Mouse (Mus musculus) limb, embryonic 14.5 days (tissue): ENCODE data around the gene Pcca. TPM values are rescaled to one million over a fixed set of nuclear protein-coding genes. Genes with fewer than 3 reads are reported as not detected.
A peak's percentile ranks its signal among the peaks of the same experiment; 100 is the strongest.

Source experiments
- ATAC-seq: fragments of 200-750 bp; cut with Nextera tagmentation; 2 replicates; pipeline ENCODE4 v1.8.0; 2017; ENCODE audit warnings: low read depth, moderate number of reproducible peaks, moderate TSS enrichment; ENCODE audit not compliant: low FRiP score
- DNase-seq: peaks from one replicate; pipeline ENCODE4 v3.0.0-alpha.2; 2015; ENCODE audit warnings: low spot score
- H3K27ac ChIP-seq: fragments of 300-500 bp; sonication (generic); replicated peaks from 2 replicates; pipeline ENCODE4 v1.5.1; 2014; ENCODE audit warnings: low read depth, mild to moderate bottlenecking, low read length, moderate library complexity, mixed read lengths
- H3K27me3 ChIP-seq: fragments of 300-500 bp; sonication (generic); 2 replicates; pipeline ENCODE4 v1.6.1; 2014; ENCODE audit warnings: low read length, mixed read lengths; ENCODE audit not compliant: control insufficient read depth, insufficient read depth
- H3K36me3 ChIP-seq: fragments of 300-500 bp; sonication (generic); 2 replicates; pipeline ENCODE4 v1.6.1; 2014; ENCODE audit warnings: mild to moderate bottlenecking, low read length, moderate library complexity, mixed read lengths; ENCODE audit not compliant: control insufficient read depth, insufficient read depth
- H3K4me1 ChIP-seq: fragments of 300-500 bp; sonication (generic); 2 replicates; pipeline ENCODE4 v1.6.1; 2014; ENCODE audit warnings: antibody characterized with exemption, low read length, mixed read lengths; ENCODE audit not compliant: control insufficient read depth, insufficient read depth
- H3K4me2 ChIP-seq: fragments of 300-500 bp; sonication (generic); replicated peaks from 2 replicates; pipeline ENCODE4 v1.6.1; 2014; ENCODE audit warnings: low read depth, mild to moderate bottlenecking, low read length, moderate library complexity; ENCODE audit not compliant: severe bottlenecking
- H3K4me3 ChIP-seq: fragments of 300-500 bp; sonication (generic); replicated peaks from 2 replicates; pipeline ENCODE4 v1.5.1; 2014; ENCODE audit warnings: low read length
- H3K9ac ChIP-seq: fragments of 300-500 bp; sonication (generic); 2 replicates; pipeline ENCODE4 v1.6.1; 2014; ENCODE audit warnings: mild to moderate bottlenecking, low read depth, low read length, moderate library complexity; ENCODE audit not compliant: severe bottlenecking
- H3K9me3 ChIP-seq: fragments of 300-500 bp; sonication (generic); 2 replicates; pipeline ENCODE4 v1.6.1; 2016; ENCODE audit warnings: low read length; ENCODE audit not compliant: control insufficient read depth
- POLR2A ChIP-seq: fragments of 200-500 bp; IDR thresholded peaks from 2 replicates; pipeline ENCODE4 v1.8.0; 2012; ENCODE audit warnings: inconsistent platforms, mild to moderate bottlenecking, moderate library complexity, borderline replicate concordance; ENCODE audit not compliant: insufficient read depth, insufficient read length; ENCODE audit errors: extremely low read depth
- WGBS: fragments of 180-500 bp; shearing (Covaris S2); extraction: QIAGEN DNeasy Blood & Tissue Kit; methylation state at CpG from one replicate; pipeline ENCODE4 v1.1.7; 2014; 5-methylcytosine and 5-hydroxymethylcytosine counted together
- polyA plus RNA-seq, 2 experiments: library from polyadenylated mRNA; depleted of rRNA in 1 of 2; stranded (reverse) in 1 of 2; unstranded in 1 of 2; fragments of >200 nt; fragmentation: Nextera tagmentation in 1 of 2; extraction: Ambion mirVana in 1 of 2; gene quantifications; 2 replicates each; pipeline versions ENCODE4 v1.2.1 to v1.2.3; 2012 to 2014

Pcca gene
- polyA plus RNA-seq (2012; rRNA removed), result 11.4 and 15.7 TPM in 2 replicates
- polyA plus RNA-seq (2014; fragmentation: Nextera tagmentation; extraction: Ambion mirVana), result 17.3 and 18.1 TPM in 2 replicates

DNA sequence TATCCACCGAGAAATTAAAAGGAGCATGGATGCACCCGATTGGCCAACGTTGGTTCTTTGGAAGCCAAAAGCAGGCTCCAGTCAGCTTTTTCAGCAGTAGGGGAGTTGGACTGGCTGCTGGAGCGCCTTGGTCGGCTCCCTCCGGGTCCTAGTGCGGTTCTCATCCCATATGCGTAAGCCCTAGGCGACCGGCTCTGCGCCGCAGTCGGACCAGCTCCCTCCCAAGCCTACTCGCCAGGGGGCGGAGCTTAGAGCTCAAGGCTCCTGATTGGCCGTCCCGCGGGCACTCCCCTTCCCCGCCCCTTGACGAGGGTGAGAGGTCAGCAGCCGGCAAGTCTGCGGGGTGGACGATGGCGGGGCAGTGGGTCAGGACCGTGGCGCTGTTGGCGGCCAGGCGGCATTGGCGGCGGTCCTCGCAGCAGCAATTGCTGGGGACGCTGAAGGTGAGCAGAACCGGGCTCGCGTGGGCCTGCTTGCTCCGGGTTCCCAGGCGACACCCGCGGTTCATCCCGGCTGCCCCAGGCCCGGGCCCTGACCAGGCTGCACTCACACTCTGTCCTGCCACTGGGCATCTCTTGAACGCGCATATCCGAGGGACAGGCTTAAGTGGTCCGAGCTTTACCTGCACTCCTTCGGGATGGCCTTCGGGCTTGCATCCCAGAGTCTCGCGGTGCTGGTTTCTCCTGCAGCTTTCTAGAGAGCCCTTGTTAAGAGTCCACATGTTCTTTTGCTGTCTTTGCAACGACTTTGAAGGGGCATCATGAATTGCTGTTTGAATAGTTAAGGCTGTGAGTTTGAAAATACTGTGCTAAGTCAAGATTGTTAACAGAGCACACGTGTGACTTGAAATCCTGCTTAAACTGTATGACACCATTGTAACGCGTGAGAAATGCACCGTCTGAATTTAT lies at the start of gene Pcca:
Pcca (plus strand) TSS at position 308 of the 908 bp plus-strand sequence.
- Histone ChIP-seq H3K27ac (peak within 1 kb of the TSS; percentile 33; the same call in 1 of the 2 replicates), H3K9ac (peak within 1 kb of the TSS; percentile 69), H3K27me3 (no peaks in the 10 kb centered on the region), H3K36me3 (no peaks in the 10 kb centered on the region), H3K4me3 (peak within 1 kb of the TSS; percentile 73), H3K9me3 (no peaks in the 10 kb centered on the region), H3K4me2 (peak within 1 kb of the TSS; percentile 76), H3K4me1 (0 out of 2 replicates have a peak, but pooled peaks cover 2% of the 10 kb centered on the region)
- WGBS, result under 1% methylated on average over 54 of the region's 54 CpGs
- DNase-seq (peak; percentile 93), ATAC-seq (peak; percentile 100)
- 0 out of 2 replicates have a peak, but pooled peaks have one; percentile 9 for TF ChIP-seq POLR2A

GRCm38 (mm10) chr14:122484458-122484843 lies 49.7 kb upstream of the Pcca start:
- no peak overlapping the region for H3K4me3 ChIP-seq
- no peak for DNase-seq
- H3K9ac ChIP-seq, result no peak overlapping the region
- no peaks in the 10 kb centered on the region for H3K4me1 ChIP-seq
- no peaks in the 10 kb centered on the region for H3K36me3 ChIP-seq
- H3K27ac ChIP-seq, result no peak overlapping the region
- TF ChIP-seq POLR2A, result no peak
- H3K27me3 ChIP-seq, result peaks cover 78% of the 10 kb centered on the region
- no peaks in the 10 kb centered on the region for H3K9me3 ChIP-seq
- 42% methylated on average over 2 of the region's 4 CpGs for WGBS
- 0 out of 2 replicates have a peak overlapping the region, but pooled peaks have one; percentile 32 for H3K4me2 ChIP-seq
- no peak for ATAC-seq

- no peaks in the 10 kb centered on the region for H3K4me1 ChIP-seq
- H3K4me2 ChIP-seq, result peak overlapping the region; percentile 32
- no peak for ATAC-seq
- 0 out of 2 replicates have a peak overlapping the region, but pooled peaks have one; percentile 5 for H3K4me3 ChIP-seq
- WGBS, result 3% methylated on average over 24 of the region's 24 CpGs
- peaks cover 84% of the 10 kb centered on the region for H3K27me3 ChIP-seq
- DNase-seq, result no peak
- no peaks in the 10 kb centered on the region for H3K9me3 ChIP-seq
- no peaks in the 10 kb centered on the region for H3K36me3 ChIP-seq
- no peak overlapping the region for H3K27ac ChIP-seq
- H3K9ac ChIP-seq, result no peak overlapping the region
- TF ChIP-seq POLR2A, result no peak
These were observed 49.1 kb upstream of the Pcca start for GRCm38 (mm10) chr14:122484844-122485551.

DNA sequence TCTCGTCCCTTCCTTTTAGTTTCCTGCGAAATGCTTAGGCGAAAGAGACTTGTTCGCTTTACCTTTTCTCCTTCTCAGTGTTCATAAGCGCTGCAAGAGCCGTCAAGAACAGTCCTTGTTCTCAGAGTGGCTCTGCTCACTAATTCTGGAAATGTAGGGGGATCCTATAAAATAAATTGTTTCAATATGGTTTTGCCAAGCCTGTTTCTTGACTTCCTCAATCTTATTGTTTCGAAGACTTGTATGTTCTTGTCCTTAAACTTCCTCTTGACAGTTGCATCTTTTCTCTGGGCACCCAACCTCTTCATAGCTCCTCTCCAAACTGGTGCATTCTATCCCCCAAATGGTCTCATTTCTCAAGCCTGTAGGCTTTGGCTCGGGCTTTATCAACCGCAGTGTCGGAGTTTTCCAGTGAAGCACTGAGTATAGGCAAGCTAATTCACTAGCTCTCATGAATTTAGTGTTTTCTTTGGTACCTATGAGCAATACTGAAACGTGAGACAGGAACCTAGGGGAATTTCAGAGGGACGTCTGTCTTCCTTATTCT lies 48.4 kb upstream of the Pcca start:
- 1% methylated on average over 12 of the region's 12 CpGs for WGBS
- no peak for ATAC-seq
- Histone ChIP-seq H3K4me3 (0 out of 2 replicates have a peak overlapping the region, but pooled peaks have one; percentile 5), H3K9me3 (no peaks in the 10 kb centered on the region), H3K4me2 (peak overlapping the region; percentile 32; the same call in 1 of the 2 replicates), H3K27ac (no peak overlapping the region), H3K4me1 (peaks cover 5% of the 10 kb centered on the region; the same call in 1 of the 2 replicates), H3K36me3 (no peaks in the 10 kb centered on the region), H3K27me3 (peaks cover 87% of the 10 kb centered on the region), H3K9ac (no peak overlapping the region)
- DNase-seq, result no peak
- no peak for TF ChIP-seq POLR2A

DNA sequence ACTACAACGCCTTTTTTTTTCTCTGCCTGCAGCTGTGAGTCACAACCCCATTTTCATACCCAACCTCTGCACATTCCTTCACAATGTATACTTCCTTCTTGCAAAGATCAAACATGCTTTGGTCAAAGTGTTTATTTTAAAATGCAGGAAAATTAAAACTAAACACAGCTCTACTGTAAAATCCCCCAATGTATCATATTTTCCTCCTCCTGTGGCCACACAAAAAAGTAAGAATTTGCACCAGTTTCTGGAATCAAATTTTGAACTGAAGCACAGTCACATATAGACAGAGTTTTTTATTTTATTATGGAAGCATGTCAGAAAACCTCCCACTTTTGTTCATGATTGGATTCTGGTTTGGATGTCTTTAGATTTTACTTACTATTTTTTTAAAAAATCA lies 47.5 kb upstream of the Pcca start:
- WGBS, result 7% methylated on average over 1 of the region's 1 CpGs
- no peak overlapping the region for H3K4me2 ChIP-seq
- H3K9ac ChIP-seq, result no peak overlapping the region
- peaks cover 87% of the 10 kb centered on the region for H3K27me3 ChIP-seq
- H3K36me3 ChIP-seq, result no peaks in the 10 kb centered on the region
- ATAC-seq (no peak), DNase-seq (no peak)
- no peak overlapping the region for H3K4me3 ChIP-seq
- no peak overlapping the region for H3K27ac ChIP-seq
- no peak for TF ChIP-seq POLR2A
- no peaks in the 10 kb centered on the region for H3K9me3 ChIP-seq
- H3K4me1 ChIP-seq, result peaks cover 6% of the 10 kb centered on the region; the same call in 1 of the 2 replicates
